Mouse (Mus musculus): ENCODE measurements around the gene Rasa3. TPM values are rescaled to one million over a fixed set of nuclear protein-coding genes. Genes with fewer than 3 reads are reported as not detected.

The Rasa3 gene
- polyA plus RNA-seq, 2 experiments: 10.1 to 15.8 TPM

- ATAC-seq (ENCODE audit: insufficient read depth) (no peak), DNase-seq (ENCODE audit: low read depth in 3 of 3, low spot score in 3 of 3) (no peak)
- no peaks in the 10 kb centered on the region for H3K9me3 ChIP-seq (ENCODE audit: control insufficient read depth, low read length)
- TF ChIP-seq CTCF (IDR thresholded peaks at IDR 0.05; ENCODE audit: low read depth) (no peak), EP300 (IDR thresholded peaks at IDR 0.05; ENCODE audit: low read depth) (no peak)
- no peaks in the 10 kb centered on the region for H3K27me3 ChIP-seq (ENCODE audit: control insufficient read depth, insufficient read depth, low read length)
- 59% methylated on average over 4 of the region's 4 CpGs for WGBS (ENCODE audit: insufficient replicate concordance)
- H3K4me3 ChIP-seq (ENCODE audit: insufficient read depth in 1 of 2, low read depth in 2 of 2, low read length in 2 of 2): no peak overlapping the region
- no peak overlapping the region for H3K9ac ChIP-seq (replicated peaks)
- H3K4me1 ChIP-seq (replicated peaks; ENCODE audit: control insufficient read depth in 2 of 2, insufficient read depth in 2 of 2, low read length in 1 of 2): 0 out of 4 replicates have a peak, but pooled peaks cover 0 to 3% of the 10 kb centered on the region in 2 experiments
- no peak overlapping the region for H3K4me2 ChIP-seq (ENCODE audit: low read depth)
- no peaks in the 10 kb centered on the region for H3K36me3 ChIP-seq (replicated peaks; ENCODE audit: control insufficient read depth, insufficient read depth, low read depth)
- H3K27ac ChIP-seq: no peak overlapping the region
These were observed 131.0 kb downstream of the Rasa3 start for GRCm38 (mm10) chr8:13546421-13546820.

- H3K9me3 ChIP-seq (ENCODE audit: control insufficient read depth, low read length): no peaks in the 10 kb centered on the region
- no peaks in the 10 kb centered on the region for H3K27me3 ChIP-seq (ENCODE audit: control insufficient read depth, insufficient read depth, low read length)
- no peak overlapping the region for H3K4me2 ChIP-seq (ENCODE audit: low read depth)
- DNase-seq (ENCODE audit: low read depth in 3 of 3, low spot score in 3 of 3) (no peak), ATAC-seq (ENCODE audit: insufficient read depth) (no peak)
- 57% methylated on average over 5 of the region's 5 CpGs for WGBS (ENCODE audit: insufficient replicate concordance)
- H3K4me1 ChIP-seq (replicated peaks; ENCODE audit: control insufficient read depth in 2 of 2, insufficient read depth in 2 of 2, low read length in 1 of 2): no peaks in the 10 kb centered on the region
- no peak overlapping the region for H3K9ac ChIP-seq (replicated peaks)
- no peaks in the 10 kb centered on the region for H3K36me3 ChIP-seq (replicated peaks; ENCODE audit: control insufficient read depth, insufficient read depth, low read depth)
- TF ChIP-seq EP300 (IDR thresholded peaks at IDR 0.05; ENCODE audit: low read depth) (no peak), CTCF (IDR thresholded peaks at IDR 0.05; ENCODE audit: low read depth) (no peak)
- no peak overlapping the region for H3K27ac ChIP-seq
- no peak overlapping the region for H3K4me3 ChIP-seq (ENCODE audit: insufficient read depth in 1 of 2, low read depth in 2 of 2, low read length in 2 of 2)
These were observed 135.9 kb downstream of the Rasa3 start for GRCm38 (mm10) chr8:13541526-13541925.

- no peaks in the 10 kb centered on the region for H3K4me1 ChIP-seq (replicated peaks; ENCODE audit: control insufficient read depth in 2 of 2, insufficient read depth in 2 of 2, low read length in 1 of 2)
- no peaks in the 10 kb centered on the region for H3K36me3 ChIP-seq (replicated peaks; ENCODE audit: control insufficient read depth, insufficient read depth, low read depth)
- H3K9ac ChIP-seq (replicated peaks): no peak overlapping the region
- H3K4me3 ChIP-seq (ENCODE audit: insufficient read depth in 1 of 2, low read depth in 2 of 2, low read length in 2 of 2): no peak overlapping the region
- WGBS (ENCODE audit: insufficient replicate concordance): 56% methylated on average over 5 of the region's 5 CpGs
- H3K27ac ChIP-seq: no peak overlapping the region
- no peaks in the 10 kb centered on the region for H3K9me3 ChIP-seq (ENCODE audit: control insufficient read depth, low read length)
- no peaks in the 10 kb centered on the region for H3K27me3 ChIP-seq (ENCODE audit: control insufficient read depth, insufficient read depth, low read length)
- no peak for TF ChIP-seq CTCF (IDR thresholded peaks at IDR 0.05; ENCODE audit: low read depth)
- no peak for TF ChIP-seq EP300 (IDR thresholded peaks at IDR 0.05; ENCODE audit: low read depth)
- H3K4me2 ChIP-seq (ENCODE audit: low read depth): no peak overlapping the region
- ATAC-seq (ENCODE audit: insufficient read depth): no peak
- DNase-seq (ENCODE audit: low read depth in 3 of 3, low spot score in 3 of 3): no peak
These were observed 137.3 kb downstream of the Rasa3 start for GRCm38 (mm10) chr8:13540122-13540521.

- Histone ChIP-seq H3K27ac (no peak overlapping the region), H3K9ac (replicated peaks) (no peak overlapping the region), H3K4me3 (ENCODE audit: insufficient read depth in 1 of 2, low read depth in 2 of 2, low read length in 2 of 2) (no peak overlapping the region), H3K4me1 (replicated peaks; ENCODE audit: control insufficient read depth in 2 of 2, insufficient read depth in 2 of 2, low read length in 1 of 2) (no peaks in the 10 kb centered on the region), H3K36me3 (replicated peaks; ENCODE audit: control insufficient read depth, insufficient read depth, low read depth) (no peaks in the 10 kb centered on the region), H3K9me3 (ENCODE audit: control insufficient read depth, low read length) (no peaks in the 10 kb centered on the region), H3K27me3 (ENCODE audit: control insufficient read depth, insufficient read depth, low read length) (no peaks in the 10 kb centered on the region), H3K4me2 (ENCODE audit: low read depth) (no peak overlapping the region)
- DNase-seq (ENCODE audit: low read depth in 3 of 3, low spot score in 3 of 3) (no peak), ATAC-seq (ENCODE audit: insufficient read depth) (no peak)
- 61% methylated on average over 6 of the region's 6 CpGs for WGBS (ENCODE audit: insufficient replicate concordance)
- TF ChIP-seq EP300 (IDR thresholded peaks at IDR 0.05; ENCODE audit: low read depth) (no peak), CTCF (IDR thresholded peaks at IDR 0.05; ENCODE audit: low read depth) (no peak)
These were observed 138.6 kb downstream of the Rasa3 start for GRCm38 (mm10) chr8:13538821-13539220.

GRCm38 (mm10) chr8:13537102-13537501 is 140.3 kb downstream of the Rasa3 start:
- no peak overlapping the region for H3K4me2 ChIP-seq (ENCODE audit: low read depth)
- DNase-seq (ENCODE audit: low read depth in 3 of 3, low spot score in 3 of 3): no peak
- ATAC-seq (ENCODE audit: insufficient read depth): no peak
- no peak for TF ChIP-seq EP300 (IDR thresholded peaks at IDR 0.05; ENCODE audit: low read depth)
- TF ChIP-seq CTCF (IDR thresholded peaks at IDR 0.05; ENCODE audit: low read depth): no peak
- WGBS (ENCODE audit: insufficient replicate concordance): 34% methylated on average over 2 of the region's 2 CpGs
- no peaks in the 10 kb centered on the region for H3K4me1 ChIP-seq (replicated peaks; ENCODE audit: control insufficient read depth in 2 of 2, insufficient read depth in 2 of 2, low read length in 1 of 2)
- H3K4me3 ChIP-seq (ENCODE audit: insufficient read depth in 1 of 2, low read depth in 2 of 2, low read length in 2 of 2): no peak overlapping the region
- H3K9ac ChIP-seq (replicated peaks): no peak overlapping the region
- H3K27ac ChIP-seq: no peak overlapping the region
- H3K27me3 ChIP-seq (ENCODE audit: control insufficient read depth, insufficient read depth, low read length): no peaks in the 10 kb centered on the region
- H3K36me3 ChIP-seq (replicated peaks; ENCODE audit: control insufficient read depth, insufficient read depth, low read depth): no peaks in the 10 kb centered on the region
- H3K9me3 ChIP-seq (ENCODE audit: control insufficient read depth, low read length): no peaks in the 10 kb centered on the region

Measured in liver, embryonic 14.5 days (tissue).